Mouse (Mus musculus): ENCODE results near the gene Cdcp2. TPM values are rescaled to one million over a fixed set of nuclear protein-coding genes. Genes with fewer than 3 reads are reported as not detected.

Cdcp2 gene
- total RNA-seq, 2 experiments from 2014 or later = not detected

GRCm38 (mm10) chr4:107126891-107127524, 30.3 kb downstream of the Cdcp2 start:
- DNase-seq = no peak
- intact Hi-C loops (cut with DNase I) = no loop called here

GRCm38 (mm10) chr4:107127901-107128669, 31.4 kb downstream of the Cdcp2 start:
- intact Hi-C loops (cut with DNase I) = no loop called here

DNA sequence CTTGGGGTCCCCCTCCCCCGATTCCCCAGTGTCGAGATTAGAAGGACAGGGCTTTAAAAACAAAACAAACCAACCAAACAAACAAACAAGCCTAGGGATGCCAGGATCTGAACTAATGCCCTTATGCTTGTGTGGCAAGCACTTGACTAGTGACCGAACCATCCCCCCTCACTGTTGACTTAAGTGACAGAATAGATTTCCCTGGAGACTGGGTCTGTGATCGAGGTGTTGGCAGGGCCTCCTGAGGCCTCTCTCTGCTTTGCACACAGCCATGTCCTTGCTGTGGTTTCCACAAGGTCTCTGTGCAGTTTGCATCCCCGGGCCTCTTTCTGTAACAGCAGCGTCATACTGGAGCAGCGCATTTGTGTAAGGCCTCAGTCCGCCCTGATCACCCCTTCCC, 32.7 kb downstream of the Cdcp2 start:
- intact Hi-C loops (cut with DNase I) = no loop called here
- no peak for DNase-seq

More at GRCm38 (mm10) chr4:107127901-107128669, 31.4 kb downstream of the Cdcp2 start:
- no peak for DNase-seq

- intact Hi-C loops (cut with DNase I) = no loop called here
- peak; percentile 20 to 24 for DNase-seq
These were observed 33.8 kb downstream of the Cdcp2 start for GRCm38 (mm10) chr4:107130534-107130933.

DNA sequence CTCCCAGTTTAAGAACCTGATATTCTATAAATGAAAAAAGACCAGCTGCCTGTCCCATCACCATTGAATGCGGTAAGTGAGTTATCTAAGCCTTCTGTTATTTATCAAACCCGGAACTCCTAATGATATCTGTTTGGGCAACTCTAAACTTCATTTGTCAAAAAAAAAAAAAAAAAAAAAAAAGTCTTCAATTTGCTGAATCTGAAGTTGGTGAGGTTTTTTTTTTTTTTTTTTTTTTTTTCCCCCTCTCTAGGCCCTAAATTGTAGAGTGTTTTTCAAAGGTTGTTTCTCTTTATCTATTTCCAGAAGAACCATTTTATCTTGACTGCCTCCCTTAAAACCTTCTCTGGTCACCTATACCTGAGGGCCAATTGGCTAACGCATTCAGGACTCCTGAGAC, 38.2 kb downstream of the Cdcp2 start:
- DNase-seq = no peak
- intact Hi-C loops (cut with DNase I) = no loop called here

DNA sequence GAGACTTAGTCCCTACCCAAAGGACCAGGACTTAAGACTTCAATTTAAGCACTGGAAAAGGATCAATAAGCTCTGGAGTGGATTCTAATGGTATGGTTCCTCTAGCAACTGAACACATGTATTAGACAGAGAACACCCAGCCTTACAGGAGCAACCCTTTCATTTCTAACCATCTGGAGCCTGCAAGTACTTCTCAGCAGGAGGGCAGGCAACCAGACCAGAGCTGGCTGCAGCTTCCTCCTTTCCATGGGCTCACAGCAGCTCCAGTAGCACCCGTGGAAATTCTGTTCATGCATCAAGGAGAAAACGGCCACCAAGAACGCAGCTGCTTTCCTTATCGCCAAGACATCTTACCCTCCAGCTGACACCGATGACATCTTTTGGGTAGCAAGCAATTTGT, 39.0 kb downstream of the Cdcp2 start:
- intact Hi-C loops (cut with DNase I) = no loop called here
- DNase-seq = no peak

GRCm38 (mm10) chr4:107136531-107136930, 39.8 kb downstream of the Cdcp2 start:
- no peak for DNase-seq
- intact Hi-C loops (cut with DNase I) = no loop called here

- DNase-seq = no peak
- intact Hi-C loops (cut with DNase I) = no loop called here
These were observed 42.5 kb downstream of the Cdcp2 start for GRCm38 (mm10) chr4:107138948-107139835.

GRCm38 (mm10) chr4:107139836-107140631, 43.3 kb downstream of the Cdcp2 start:
- no peak for DNase-seq
- intact Hi-C loops (cut with DNase I) = no loop called here

DNA sequence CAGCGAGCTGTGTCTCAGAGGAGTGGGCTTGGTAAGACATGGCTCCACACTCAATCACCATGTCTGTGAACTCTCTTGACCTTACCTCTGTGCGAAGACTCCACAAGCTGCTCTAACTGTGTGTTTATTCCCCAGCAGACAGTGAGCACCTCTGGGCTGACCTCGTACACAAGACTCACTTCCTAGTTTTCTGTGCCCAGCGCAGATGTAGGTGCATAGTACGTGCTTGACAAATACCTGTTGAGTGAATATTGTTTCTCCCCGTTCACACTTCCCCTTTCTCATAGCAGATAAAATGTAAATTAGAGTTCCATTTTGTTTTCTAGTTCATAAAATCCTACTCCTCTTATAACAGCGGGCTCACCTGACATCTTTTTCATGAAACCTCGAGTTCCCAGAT, 46.8 kb downstream of the Cdcp2 start:
- no peak for DNase-seq
- intact Hi-C loops (cut with DNase I) = no loop called here

- intact Hi-C loops (cut with DNase I) = no loop called here
- no peak for DNase-seq
These were observed 54.3 kb downstream of the Cdcp2 start for GRCm38 (mm10) chr4:107150991-107151390.

- intact Hi-C loops (cut with DNase I) = no loop called here
These were observed 55.9 kb downstream of the Cdcp2 start for GRCm38 (mm10) chr4:107152571-107152970.

GRCm38 (mm10) chr4:107156983-107157401, 60.3 kb downstream of the Cdcp2 start:
- intact Hi-C loops (cut with DNase I) = no loop called here
- DNase-seq = no peak

More at GRCm38 (mm10) chr4:107152571-107152970, 55.9 kb downstream of the Cdcp2 start:
- DNase-seq = no peak

- DNase-seq = no peak
- intact Hi-C loops (cut with DNase I) = no loop called here
These were observed 62.6 kb downstream of the Cdcp2 start for GRCm38 (mm10) chr4:107159166-107159773.

- no peak for DNase-seq
- intact Hi-C loops (cut with DNase I) = loop anchor here (5.0 to 10.0 kb wide), 3 partner anchors 355 to 528 kb away; partner anchors contain the start of gene Acot11
These were observed 63.5 kb downstream of the Cdcp2 start for GRCm38 (mm10) chr4:107160181-107160580.

Other genes starting within 250 kb of the Cdcp2 start
- 10 to 100 TPM; 41.6 to 49.9 TPM for gene Ssbp3, start 186.2 kb upstream of the Cdcp2 start, total RNA-seq (2021)
- 10 to 100 TPM; 84.2 to 87.3 TPM for gene Mrpl37, start 30.0 kb upstream of the Cdcp2 start, total RNA-seq (2021)
- 10 to 100 TPM; 11.4 to 12.0 TPM for gene Cyb5rl, start 29.9 kb upstream of the Cdcp2 start, total RNA-seq (2021)
- 100 to 1,000 TPM; 170 TPM for gene Tmem59, start 81.5 kb downstream of the Cdcp2 start, total RNA-seq (2021)
- gene Tceanc2, start 82.2 kb downstream of the Cdcp2 start, total RNA-seq (2021) = 10 to 100 TPM; 14.1 to 17.6 TPM
- gene Ldlrad1, start 112.3 kb downstream of the Cdcp2 start, total RNA-seq (2021) = not detected
- 10 to 100 TPM; 16.4 to 21.6 TPM for gene Lrrc42, start 156.6 kb downstream of the Cdcp2 start, total RNA-seq (2021)
- 10 to 100 TPM; 16.3 to 16.8 TPM for gene Hspb11, start 156.7 kb downstream of the Cdcp2 start, total RNA-seq (2021)
- not detected for gene Dio1, start 210.3 kb downstream of the Cdcp2 start, total RNA-seq (2021)
- gene Yipf1, start 217.5 kb downstream of the Cdcp2 start, total RNA-seq (2021) = 10 to 100 TPM; 26.1 to 28.5 TPM